Mouse (Mus musculus) erythroblast, adult 5-6 weeks (primary cell): ENCODE data around the gene Tmem232. TPM values are rescaled to one million over a fixed set of nuclear protein-coding genes. Genes with fewer than 3 reads are reported as not detected.
"Not testable (repeated sequence)": the region's sequence is repeated elsewhere in the genome, so short reads cannot be mapped to it uniquely, and the experiment has no call there.

Experiments
- ATAC-seq: replicated peaks from 2 replicates; pipeline ENCODE4 v1.8.0; 2016; ENCODE audit warnings: moderate number of reproducible peaks, mild to moderate bottlenecking, moderate TSS enrichment, inconsistent platforms; ENCODE audit not compliant: poor library complexity, low FRiP score, severe bottlenecking
- total RNA-seq, 2 experiments: library from RNA; stranded (forward) in 1 of 2; stranded (reverse) in 1 of 2; fragments of 150-400 nt in 1 of 2; fragments of 200-764, 138-1000 nt in 1 of 2; gene quantifications; 2 replicates each; pipeline versions ENCODE4 v1.2.3 to v1.2.4; 2015 to 2017; ENCODE audit warnings: low replicate concordance in 2 of 2

Tmem232 gene
- total RNA-seq, 2 experiments from 2014 or later, result not detected

GRCm38 (mm10) chr17:65546221-65546620, 5.6 kb upstream of the Tmem232 start:
- ATAC-seq, result not testable (repeated sequence)

- 0 out of 2 replicates have a peak, but pooled peaks have one; percentile 55 for ATAC-seq
These were observed 4.4 kb downstream of the Tmem232 start for GRCm38 (mm10) chr17:65536156-65536555.

GRCm38 (mm10) chr17:65532381-65532780, 8.2 kb downstream of the Tmem232 start:
- not testable (repeated sequence) for ATAC-seq

GRCm38 (mm10) chr17:65527529-65527928, 13.1 kb downstream of the Tmem232 start:
- ATAC-seq, result no peak

GRCm38 (mm10) chr17:65513517-65513916, 27.1 kb downstream of the Tmem232 start:
- no peak for ATAC-seq

GRCm38 (mm10) chr17:65484654-65485053, 55.9 kb downstream of the Tmem232 start:
- ATAC-seq, result no peak

- ATAC-seq, result no peak
These were observed 63.8 kb downstream of the Tmem232 start for GRCm38 (mm10) chr17:65476747-65477146.

- no peak for ATAC-seq
These were observed 89.8 kb downstream of the Tmem232 start for GRCm38 (mm10) chr17:65450818-65451217.

GRCm38 (mm10) chr17:65437906-65438305, 102.7 kb downstream of the Tmem232 start:
- ATAC-seq, result not testable (repeated sequence)

- no peak for ATAC-seq
These were observed 121.5 kb downstream of the Tmem232 start for GRCm38 (mm10) chr17:65419124-65419523.

GRCm38 (mm10) chr17:65405309-65405708, 135.3 kb downstream of the Tmem232 start:
- ATAC-seq, result no peak

GRCm38 (mm10) chr17:65400914-65401313, 139.7 kb downstream of the Tmem232 start:
- ATAC-seq, result no peak

- no peak for ATAC-seq
These were observed 156.1 kb downstream of the Tmem232 start for GRCm38 (mm10) chr17:65384411-65384962.

GRCm38 (mm10) chr17:65370034-65370780, 170.4 kb downstream of the Tmem232 start:
- ATAC-seq, result no peak

GRCm38 (mm10) chr17:65365535-65366254, 174.9 kb downstream of the Tmem232 start:
- no peak for ATAC-seq

- ATAC-seq, result no peak
These were observed 188.7 kb downstream of the Tmem232 start for GRCm38 (mm10) chr17:65351836-65352235.

- ATAC-seq, result no peak
These were observed 200.6 kb downstream of the Tmem232 start for GRCm38 (mm10) chr17:65340016-65340415.

GRCm38 (mm10) chr17:65330759-65331158, 209.8 kb downstream of the Tmem232 start:
- no peak for ATAC-seq

GRCm38 (mm10) chr17:65325249-65325648, 215.3 kb downstream of the Tmem232 start:
- ATAC-seq, result no peak

GRCm38 (mm10) chr17:65320623-65321022, 220.0 kb downstream of the Tmem232 start:
- ATAC-seq, result no peak

GRCm38 (mm10) chr17:65299946-65300345, 240.6 kb downstream of the Tmem232 start:
- no peak for ATAC-seq
